Mouse (Mus musculus) adrenal gland, adult (tissue): ENCODE results near the gene Akt1s1.

Source experiments
- DNase-seq, 2 experiments: peaks; one replicate each; pipeline ENCODE4 v3.0.0; 2022 to 2023; ENCODE audit warnings: low spot score in 1 of 2; ENCODE audit not compliant: inconsistent age in 2 of 2

Gene Akt1s1

GRCm38 (mm10) chr7:44895593-44896434, 47.0 kb downstream of the Akt1s1 start, which contains the start of gene Fuz:
Fuz (plus strand) TSS chr7:44896079.
- DNase-seq = peak; percentile 93 to 98

GRCm38 (mm10) chr7:44896499-44896898, 47.7 kb downstream of the Akt1s1 start:
- DNase-seq = no peak

DNA sequence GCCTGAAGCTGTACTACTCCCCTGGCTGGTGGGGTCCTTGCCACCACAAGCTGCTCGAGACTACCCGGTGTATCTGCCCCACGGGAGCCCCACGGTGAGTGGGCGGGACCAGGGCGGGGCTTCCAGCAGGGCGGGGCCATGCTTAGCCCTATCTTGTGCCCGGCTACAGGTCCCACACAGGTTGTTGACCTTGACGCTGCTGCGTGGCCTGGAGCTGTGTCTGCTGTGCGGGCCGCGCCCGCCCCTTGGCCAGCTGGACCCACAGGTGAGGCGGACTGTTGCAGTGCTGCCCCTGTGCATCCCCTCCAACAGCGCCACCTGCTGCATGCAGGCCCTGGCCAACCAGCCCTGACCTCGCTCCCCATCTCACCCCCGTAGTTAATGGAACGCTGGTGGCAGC, 49.8 kb downstream of the Akt1s1 start:
- DNase-seq = peak; percentile 73 to 86

DNA sequence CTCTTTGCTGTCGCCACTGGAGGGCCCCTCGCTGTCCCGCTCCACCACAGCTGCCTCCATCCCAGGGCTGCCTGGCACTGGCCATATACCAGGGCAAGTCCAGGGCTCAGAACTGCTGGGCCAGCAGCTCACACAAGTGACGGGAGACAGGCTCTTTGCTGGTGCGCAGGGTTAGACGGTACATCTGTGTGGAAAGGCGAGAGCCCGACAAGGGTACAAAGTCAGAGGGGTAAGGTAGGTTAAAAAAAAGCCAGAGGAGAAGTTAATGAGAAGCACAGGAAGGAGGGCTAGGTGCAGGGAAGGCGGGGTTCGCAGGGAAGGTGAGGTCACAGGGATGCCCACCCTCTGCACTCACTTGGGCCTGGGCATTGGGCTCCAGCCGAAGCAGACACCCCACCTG, 51.8 kb downstream of the Akt1s1 start:
- no peak for DNase-seq

DNA sequence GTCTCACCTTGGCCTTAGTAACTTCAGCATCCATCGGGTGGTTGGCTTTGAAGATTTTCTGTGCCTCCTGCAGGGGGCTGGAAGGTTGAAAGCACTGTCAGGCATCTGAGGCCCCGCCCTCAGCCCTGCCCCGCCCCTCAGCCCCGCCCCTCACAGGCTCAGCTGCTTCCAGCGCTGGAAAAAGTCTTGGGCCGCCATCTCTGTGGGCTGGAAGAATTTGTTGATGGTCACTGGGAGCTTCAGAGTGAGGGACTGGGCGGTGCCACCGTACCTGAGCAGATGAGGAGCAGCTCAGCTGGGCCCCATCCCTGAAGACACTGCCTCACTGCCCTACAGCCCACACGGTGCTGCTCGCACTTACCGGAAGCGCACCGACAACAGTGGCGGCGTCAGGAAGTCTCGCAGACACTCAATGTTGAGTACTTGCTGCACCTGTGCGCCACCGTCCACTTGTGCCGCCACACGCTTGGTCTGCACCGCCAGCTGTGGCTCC, 52.5 kb downstream of the Akt1s1 start:
- peak; percentile 48 to 75 for DNase-seq
